10 mouse cellular contexts compared by ENCODE assay signal in the genomic region with DNA sequence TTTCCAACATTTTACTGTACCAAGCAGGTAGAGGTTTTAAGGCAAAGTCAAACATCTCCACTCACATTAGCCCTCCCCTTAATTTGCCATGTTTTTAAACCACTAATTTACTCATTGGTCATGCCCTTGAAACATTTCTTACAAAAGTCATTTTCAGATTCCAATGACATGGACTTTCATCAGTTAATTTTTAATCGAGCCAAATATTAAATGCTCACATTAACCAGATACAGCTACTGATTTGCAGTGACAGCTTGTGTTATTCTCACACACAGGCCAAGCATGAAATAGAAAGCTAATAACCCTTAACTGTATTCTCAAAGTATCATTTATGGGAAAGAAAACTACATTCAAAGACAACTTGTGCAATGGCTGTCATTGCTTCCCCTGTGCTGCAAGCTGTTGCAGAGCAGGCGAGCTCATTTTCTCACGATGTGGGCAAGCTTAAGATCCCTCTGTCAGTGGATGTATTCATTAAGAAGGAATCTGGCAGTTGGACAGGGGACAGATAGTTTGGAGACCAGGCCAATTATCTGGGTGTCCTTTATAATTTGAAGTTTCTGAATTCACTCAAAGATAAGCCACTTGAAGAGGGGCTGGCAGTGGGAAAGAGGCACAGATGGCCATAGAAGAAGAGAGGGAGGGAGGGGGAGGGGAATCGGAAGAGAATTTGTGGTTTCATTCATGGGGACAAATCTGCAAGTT. TPM values are rescaled to one million over a fixed set of nuclear protein-coding genes. Genes with fewer than 3 reads are reported as not detected.
A peak's percentile ranks its signal among the peaks of the same experiment; 100 is the strongest.
DNase-seq lines count a peak whose midpoint lies in the region; ATAC-seq and TF ChIP-seq lines count a peak whose summit lies in the region.
"Had no signal": no experiment of that assay in that cellular context is flagged by ENCODE, and none has a peak within 500 bp of the region (broad histone marks: within the 10 kb centered on the region; RNA-seq: fewer than 3 reads in every experiment).

No protein-coding gene starts in this region.

- H3K9ac ChIP-seq in hindbrain, embryonic 12.5 days = no peak overlapping the region
- no peak overlapping the region for H3K9ac ChIP-seq in hindbrain, embryonic 11.5 days (ENCODE audit: low read depth, low read length)
- no peak overlapping the region for H3K9ac ChIP-seq in stomach, embryonic 15.5 days
- no peak overlapping the region for H3K9ac ChIP-seq in stomach, postnatal 0 days (ENCODE audit: low read length)
- no peak overlapping the region for H3K9ac ChIP-seq in hindbrain, embryonic 14.5 days
- H3K9ac ChIP-seq: embryonic facial prominence, embryonic 13.5 days; liver, postnatal 0 days had no signal

- H3K27me3 ChIP-seq in hindbrain, embryonic 12.5 days = no peaks in the 10 kb centered on the region
- H3K27me3 ChIP-seq in hindbrain, embryonic 11.5 days (ENCODE audit: control insufficient read depth, insufficient read depth, low read length) = no peaks in the 10 kb centered on the region
- H3K27me3 ChIP-seq in stomach, embryonic 15.5 days (replicated peaks) = no peaks in the 10 kb centered on the region
- H3K27me3 ChIP-seq in stomach, postnatal 0 days (ENCODE audit: control insufficient read depth, insufficient read depth, low read length) = no peaks in the 10 kb centered on the region
- H3K27me3 ChIP-seq in hindbrain, embryonic 14.5 days (ENCODE audit: control insufficient read depth, insufficient read depth, low read length) = no peaks in the 10 kb centered on the region
- H3K27me3 ChIP-seq: embryonic facial prominence, embryonic 13.5 days had no signal

- no peaks in the 10 kb centered on the region for H3K36me3 ChIP-seq in hindbrain, embryonic 12.5 days
- H3K36me3 ChIP-seq in hindbrain, embryonic 11.5 days (ENCODE audit: control insufficient read depth, insufficient read depth, low read length) = no peaks in the 10 kb centered on the region
- H3K36me3 ChIP-seq in stomach, embryonic 15.5 days = no peaks in the 10 kb centered on the region
- H3K36me3 ChIP-seq in stomach, postnatal 0 days (ENCODE audit: control insufficient read depth, insufficient read depth, low read length) = no peaks in the 10 kb centered on the region
- no peaks in the 10 kb centered on the region for H3K36me3 ChIP-seq in hindbrain, embryonic 14.5 days (replicated peaks; ENCODE audit: control insufficient read depth, insufficient read depth)
- H3K36me3 ChIP-seq: embryonic facial prominence, embryonic 13.5 days had no signal

- ATAC-seq in hindbrain, embryonic 12.5 days (ENCODE audit: low FRiP score) = 0 out of 2 replicates have a peak, but pooled peaks have one; percentile 52
- ATAC-seq in hindbrain, embryonic 11.5 days (ENCODE audit: low FRiP score) = no peak
- peak; percentile 22; the same call in 1 of the 2 replicates for ATAC-seq in stomach, embryonic 15.5 days (ENCODE audit: insufficient read depth, low FRiP score, low read depth)
- no peak for ATAC-seq in stomach, postnatal 0 days (ENCODE audit: low FRiP score, low TSS enrichment)
- peak; percentile 73 for ATAC-seq in hindbrain, embryonic 14.5 days (ENCODE audit: low FRiP score)
- ATAC-seq: liver, postnatal 0 days had no signal

- no peak overlapping the region for H3K4me2 ChIP-seq in hindbrain, embryonic 12.5 days (replicated peaks)
- no peak overlapping the region for H3K4me2 ChIP-seq in hindbrain, embryonic 11.5 days (replicated peaks; ENCODE audit: low read depth, low read length)
- no peak overlapping the region for H3K4me2 ChIP-seq in stomach, embryonic 15.5 days
- no peak overlapping the region for H3K4me2 ChIP-seq in stomach, postnatal 0 days (replicated peaks; ENCODE audit: low read depth)
- no peak overlapping the region for H3K4me2 ChIP-seq in hindbrain, embryonic 14.5 days (replicated peaks)
- H3K4me2 ChIP-seq: embryonic facial prominence, embryonic 13.5 days had no signal

- 0 out of 2 replicates have a peak, but pooled peaks cover 2% of the 10 kb centered on the region for H3K4me1 ChIP-seq in hindbrain, embryonic 12.5 days
- no peaks in the 10 kb centered on the region for H3K4me1 ChIP-seq in hindbrain, embryonic 11.5 days (replicated peaks; ENCODE audit: control insufficient read depth, insufficient read depth, low read length)
- no peaks in the 10 kb centered on the region for H3K4me1 ChIP-seq in stomach, embryonic 15.5 days
- H3K4me1 ChIP-seq in stomach, postnatal 0 days (replicated peaks; ENCODE audit: control insufficient read depth, insufficient read depth) = no peaks in the 10 kb centered on the region
- H3K4me1 ChIP-seq in hindbrain, embryonic 14.5 days (replicated peaks; ENCODE audit: control insufficient read depth, insufficient read depth, low read length) = peaks cover 6% of the 10 kb centered on the region; the same call in 1 of the 2 replicates
- H3K4me1 ChIP-seq: embryonic facial prominence, embryonic 13.5 days had no signal

- no peak for TF ChIP-seq EP300 in stomach, postnatal 0 days (optimal IDR thresholded peaks at IDR 0.05)

- no peak for TF ChIP-seq CTCF in stomach, postnatal 0 days (IDR thresholded peaks at IDR 0.05; ENCODE audit: low read depth)

- H3K4me3 ChIP-seq in hindbrain, embryonic 12.5 days = no peak overlapping the region
- no peak overlapping the region for H3K4me3 ChIP-seq in hindbrain, embryonic 11.5 days (ENCODE audit: low read depth, low read length)
- no peak overlapping the region for H3K4me3 ChIP-seq in stomach, embryonic 15.5 days (replicated peaks)
- H3K4me3 ChIP-seq in stomach, postnatal 0 days (ENCODE audit: low read depth, low read length) = no peak overlapping the region
- no peak overlapping the region for H3K4me3 ChIP-seq in hindbrain, embryonic 14.5 days (replicated peaks; ENCODE audit: low read length)
- H3K4me3 ChIP-seq: embryonic facial prominence, embryonic 13.5 days; left cerebral cortex, adult 2 months had no signal

- 73% methylated on average over 4 of the region's 4 CpGs for WGBS in hindbrain, embryonic 12.5 days
- WGBS in hindbrain, embryonic 11.5 days = 62% methylated on average over 4 of the region's 4 CpGs
- 42% methylated on average over 4 of the region's 4 CpGs for WGBS in stomach, embryonic 15.5 days
- WGBS in stomach, postnatal 0 days = 46% methylated on average over 4 of the region's 4 CpGs
- 50% methylated on average over 4 of the region's 4 CpGs for WGBS in hindbrain, embryonic 14.5 days

- no peak for DNase-seq in hindbrain, embryonic 11.5 days (ENCODE audit: low spot score)
- no peak for DNase-seq in stomach, postnatal 0 days (ENCODE audit: low spot score)
- DNase-seq in hindbrain, embryonic 14.5 days (ENCODE audit: low spot score) = peak; percentile 45
- DNase-seq in gastrocnemius, postnatal 10 days = no peak
- DNase-seq in kidney, adult 18-20 months = no peak
- DNase-seq: liver, postnatal 0 days had no signal

- no peak overlapping the region for H3K27ac ChIP-seq in hindbrain, embryonic 12.5 days
- no peak overlapping the region for H3K27ac ChIP-seq in hindbrain, embryonic 11.5 days (ENCODE audit: low read depth, low read length)
- H3K27ac ChIP-seq in stomach, embryonic 15.5 days = no peak overlapping the region
- H3K27ac ChIP-seq in stomach, postnatal 0 days (replicated peaks) = no peak overlapping the region
- H3K27ac ChIP-seq in hindbrain, embryonic 14.5 days = no peak overlapping the region
- H3K27ac ChIP-seq: embryonic facial prominence, embryonic 13.5 days; left cerebral cortex, adult 2 months had no signal

- H3K9me3 ChIP-seq in hindbrain, embryonic 12.5 days (replicated peaks) = no peaks in the 10 kb centered on the region
- H3K9me3 ChIP-seq in hindbrain, embryonic 11.5 days (ENCODE audit: control insufficient read depth, low read length) = no peaks in the 10 kb centered on the region
- H3K9me3 ChIP-seq in stomach, embryonic 15.5 days = no peaks in the 10 kb centered on the region
- H3K9me3 ChIP-seq in stomach, postnatal 0 days (ENCODE audit: control insufficient read depth, low read length) = no peaks in the 10 kb centered on the region
- H3K9me3 ChIP-seq in hindbrain, embryonic 14.5 days (ENCODE audit: control insufficient read depth, low read length) = no peaks in the 10 kb centered on the region
- H3K9me3 ChIP-seq: embryonic facial prominence, embryonic 13.5 days had no signal

RNA-seq across cellular contexts. Expression of gene Bcl2, which starts 11.5 kb away (rescaled TPM):
- 12.7 and 15.5 TPM in 2 replicates for polyA plus RNA-seq in hindbrain, embryonic 12.5 days (2016; fragmentation: Nextera tagmentation; extraction: Ambion mirVana)
- polyA plus RNA-seq in hindbrain, embryonic 11.5 days (2014; fragmentation: Nextera tagmentation; extraction: Ambion mirVana) = 5.9 and 6.9 TPM in 2 replicates
- polyA plus RNA-seq in stomach, embryonic 15.5 days (2015; fragmentation: Nextera tagmentation; extraction: Ambion mirVana) = 17.0 and 17.8 TPM in 2 replicates
- 5.6 and 6.2 TPM in 2 replicates for polyA plus RNA-seq in stomach, postnatal 0 days (2015; fragmentation: Nextera tagmentation; extraction: Ambion mirVana)
- polyA plus RNA-seq in hindbrain, embryonic 14.5 days (2014; fragmentation: Nextera tagmentation; extraction: Ambion mirVana) = 11.4 and 11.9 TPM in 2 replicates
- total RNA-seq in gastrocnemius, postnatal 10 days (2021) = 1 to 10 TPM; 4.6 to 6.7 TPM

RNA-seq across cellular contexts. Expression of gene Kdsr, which starts 56.9 kb away (rescaled TPM):
- 10.6 and 11.8 TPM in 2 replicates for polyA plus RNA-seq in hindbrain, embryonic 12.5 days (2016; fragmentation: Nextera tagmentation; extraction: Ambion mirVana)
- 9.8 and 10.3 TPM in 2 replicates for polyA plus RNA-seq in hindbrain, embryonic 11.5 days (2014; fragmentation: Nextera tagmentation; extraction: Ambion mirVana)
- polyA plus RNA-seq in stomach, embryonic 15.5 days (2015; fragmentation: Nextera tagmentation; extraction: Ambion mirVana) = 14.8 and 16.8 TPM in 2 replicates
- 18.3 and 18.9 TPM in 2 replicates for polyA plus RNA-seq in stomach, postnatal 0 days (2015; fragmentation: Nextera tagmentation; extraction: Ambion mirVana)
- polyA plus RNA-seq in hindbrain, embryonic 14.5 days (2014; fragmentation: Nextera tagmentation; extraction: Ambion mirVana) = 15.2 and 16.1 TPM in 2 replicates
- 1 to 10 TPM; 5.3 to 7.0 TPM for total RNA-seq in gastrocnemius, postnatal 10 days (2021)

Comparison
In these comparisons a context has a peak if more than half of its experiments do, and no peak if none do; other contexts are left out.
1. ATAC-seq: peak in hindbrain, embryonic 12.5 days (single experiment), stomach, embryonic 15.5 days (single experiment) and hindbrain, embryonic 14.5 days (single experiment); none in hindbrain, embryonic 11.5 days (single experiment) and stomach, postnatal 0 days (single experiment).